Mouse (Mus musculus) CD4-positive helper T cell, adult 2 months (primary cell): ENCODE measurements around the gene Mapk12.

ENCODE experiments used
- DNase-seq: peaks from one replicate; pipeline ENCODE4 v3.0.0-alpha.2; 2012; ENCODE audit warnings: low read depth, missing footprints, low spot score

The Mapk12 gene

GRCm38 (mm10) chr15:89140659-89141252 lies at the start of gene Mapk12:
Gene Mapk12, minus strand, starts transcription at chr15:89140703.
- DNase-seq, result peak; percentile 33

GRCm38 (mm10) chr15:89184937-89185227 lies 44.4 kb upstream of the Mapk12 start:
- no peak for DNase-seq

- DNase-seq, result no peak
Measured at GRCm38 (mm10) chr15:89184141-89184936, 43.8 kb upstream of the Mapk12 start.

- no peak for DNase-seq
Measured at GRCm38 (mm10) chr15:89182842-89183241, 42.3 kb upstream of the Mapk12 start.

- no peak for DNase-seq
Measured at GRCm38 (mm10) chr15:89182328-89182741, 41.8 kb upstream of the Mapk12 start.

GRCm38 (mm10) chr15:89181561-89182270 lies 41.2 kb upstream of the Mapk12 start:
- no peak for DNase-seq

- DNase-seq, result peak; percentile 26
Measured at GRCm38 (mm10) chr15:89180571-89181229, 40.2 kb upstream of the Mapk12 start, which contains the start of gene Plxnb2. Gene Plxnb2, minus strand, starts transcription at chr15:89180788.

GRCm38 (mm10) chr15:89180081-89180541 lies 39.6 kb upstream of the Mapk12 start:
- DNase-seq, result no peak

GRCm38 (mm10) chr15:89179630-89179964 lies 39.1 kb upstream of the Mapk12 start:
- DNase-seq, result no peak

- DNase-seq, result no peak
Measured at GRCm38 (mm10) chr15:89178954-89179629, 38.6 kb upstream of the Mapk12 start.

- DNase-seq, result no peak
Measured at GRCm38 (mm10) chr15:89178260-89178860, 37.9 kb upstream of the Mapk12 start.

- no peak for DNase-seq
Measured at GRCm38 (mm10) chr15:89177576-89178259, 37.2 kb upstream of the Mapk12 start.

- no peak for DNase-seq
Measured at GRCm38 (mm10) chr15:89177121-89177520, 36.6 kb upstream of the Mapk12 start.

GRCm38 (mm10) chr15:89175411-89176155 lies 35.1 kb upstream of the Mapk12 start:
- DNase-seq, result no peak

- no peak for DNase-seq
Measured at GRCm38 (mm10) chr15:89174889-89175339, 34.4 kb upstream of the Mapk12 start.

GRCm38 (mm10) chr15:89173906-89174214 lies 33.4 kb upstream of the Mapk12 start:
- no peak for DNase-seq

- peak; percentile 40 for DNase-seq
Measured at GRCm38 (mm10) chr15:89173024-89173905, 32.8 kb upstream of the Mapk12 start.

- no peak for DNase-seq
Measured at GRCm38 (mm10) chr15:89172276-89172935, 31.9 kb upstream of the Mapk12 start.
